Mouse (Mus musculus): ENCODE results near the gene Tpd52l1.
A peak's percentile ranks its signal among the peaks of the same experiment; 100 is the strongest.
"Not testable (repeated sequence)": the region's sequence is repeated elsewhere in the genome, so short reads cannot be mapped to it uniquely, and the experiment has no call there.

The Tpd52l1 gene

DNA sequence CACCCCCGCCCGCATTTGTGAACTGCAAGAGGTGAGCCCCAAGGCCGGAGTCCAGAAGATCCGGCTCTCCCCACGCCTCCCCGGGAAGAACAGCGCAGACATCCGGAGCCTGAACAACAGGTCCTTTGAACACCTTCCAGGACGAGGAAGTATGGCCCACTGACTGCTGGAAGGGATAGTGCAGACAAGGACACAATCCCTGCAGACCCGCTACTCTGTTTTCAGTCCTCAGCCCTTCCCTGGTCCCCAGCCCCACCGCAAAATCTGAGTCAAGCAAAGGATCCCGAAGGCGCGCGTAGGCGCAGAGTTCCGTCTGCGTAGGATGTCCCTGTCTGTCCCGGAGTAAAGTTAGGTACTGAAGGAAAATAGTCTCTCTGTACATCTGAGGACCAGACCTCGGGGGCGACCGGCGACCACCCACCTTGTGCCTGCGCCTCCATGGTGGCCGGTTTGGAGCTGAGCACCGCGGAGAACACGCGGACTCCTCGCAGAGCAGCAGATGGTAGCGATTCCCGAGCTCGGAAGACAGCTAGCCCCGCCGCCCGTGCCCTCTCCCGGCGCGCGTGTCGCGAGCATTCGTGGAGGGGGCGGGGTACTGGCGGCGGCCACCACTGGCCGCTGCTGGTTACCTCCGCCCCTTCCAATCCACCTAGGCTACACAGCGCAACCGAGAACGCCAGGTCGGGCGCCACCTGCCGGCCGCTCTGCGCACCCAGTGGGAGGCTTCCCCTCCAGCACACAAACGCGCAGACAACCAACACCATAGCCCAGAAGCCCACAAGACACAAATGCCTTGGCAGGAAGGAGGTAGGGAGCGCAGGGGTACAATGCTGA is at the start of gene Tpd52l1:
TSS of gene Tpd52l1 (minus strand) at position 668 of the 834 bp plus-strand sequence.
- peak; percentile 10 to 19 for DNase-seq

DNA sequence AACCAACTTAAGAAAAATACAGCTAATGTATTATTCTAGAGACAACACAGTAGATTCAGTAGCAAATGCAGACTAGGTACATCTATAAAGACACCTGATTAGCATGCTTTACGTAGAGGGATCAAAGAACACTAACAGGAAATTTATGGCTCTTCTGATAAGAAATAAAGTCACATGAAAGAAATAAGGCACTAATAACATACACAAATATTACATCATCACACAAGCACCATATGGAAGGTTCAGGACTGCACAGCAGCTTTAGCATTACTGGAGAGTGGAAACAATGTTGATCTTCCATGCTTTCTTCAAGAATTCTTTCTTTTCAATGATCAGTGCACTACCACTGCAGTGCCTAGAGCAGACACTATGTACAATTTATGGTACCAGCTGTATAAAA is 48.5 kb upstream of the Tpd52l1 start:
- DNase-seq, result no peak

DNA sequence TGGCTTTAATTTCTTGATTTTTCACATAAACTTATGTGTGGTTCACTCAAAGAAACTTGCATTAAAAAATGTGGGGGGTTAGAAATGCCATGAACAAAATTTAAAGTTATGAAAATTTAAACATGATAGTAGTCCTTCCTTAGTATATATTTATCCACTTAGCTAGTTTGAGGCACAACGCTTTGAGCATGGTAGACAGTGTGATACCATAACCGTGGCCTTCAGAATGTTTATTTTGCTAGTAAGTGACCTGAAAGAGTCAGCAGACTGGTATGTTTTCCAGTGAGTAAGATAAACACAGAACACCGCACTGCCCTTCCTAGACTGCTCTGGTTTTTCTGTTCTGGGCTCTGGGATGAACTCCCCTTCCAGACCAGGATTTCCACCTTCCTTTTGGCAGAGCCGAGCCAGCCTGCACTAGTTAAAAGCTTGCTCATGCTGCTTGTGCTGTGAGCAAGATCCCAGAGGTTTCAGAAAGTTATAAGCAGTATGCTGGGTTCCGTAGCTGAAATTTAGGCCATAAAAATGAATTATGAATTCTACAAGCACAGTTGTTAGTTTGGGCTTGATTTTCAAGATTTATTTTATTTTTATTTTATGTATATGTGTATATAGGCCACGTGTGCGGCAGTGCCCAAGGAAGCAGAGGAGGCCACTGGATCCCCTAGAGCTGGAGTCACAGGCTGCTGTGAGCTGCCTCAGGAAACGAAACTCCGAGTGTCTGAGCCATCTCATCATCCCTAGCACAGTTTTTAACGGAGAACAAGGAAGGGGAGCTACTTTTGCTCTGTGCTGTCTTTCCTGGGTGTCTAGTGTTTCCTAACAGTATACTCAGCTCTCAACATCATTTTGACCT is 21.5 kb upstream of the Tpd52l1 start:
- DNase-seq, result no peak

DNA sequence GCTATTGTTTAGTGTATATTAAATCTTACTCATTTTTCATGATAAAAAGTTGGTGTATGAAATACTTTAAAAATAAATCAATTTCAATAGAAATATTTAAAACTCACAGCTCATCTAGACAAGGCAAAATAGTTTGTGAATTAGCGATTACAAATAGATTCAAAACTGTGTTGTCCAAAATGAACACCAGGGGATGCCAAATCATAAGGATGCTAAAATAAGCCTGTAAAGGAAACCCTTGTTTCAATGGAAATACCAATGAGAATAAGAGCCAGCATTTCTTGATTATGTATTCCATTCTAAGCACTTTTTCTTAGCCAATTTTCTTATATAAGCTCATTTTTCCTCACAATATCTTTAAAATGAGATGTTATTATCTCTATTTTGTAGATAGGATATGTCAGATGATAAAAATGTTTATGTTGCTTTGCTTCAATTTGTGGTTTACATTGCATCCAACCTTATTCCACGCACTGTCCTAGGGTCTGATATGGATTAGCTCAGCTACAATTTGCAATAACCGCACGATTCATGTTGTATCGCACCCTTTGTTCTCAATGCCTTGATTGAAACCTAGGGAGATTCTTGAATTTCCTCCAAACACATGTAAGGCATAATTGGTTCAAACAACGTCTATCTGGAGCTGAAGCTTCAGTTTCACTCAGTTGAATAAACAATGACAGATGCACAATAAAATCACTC is 20.2 kb upstream of the Tpd52l1 start:
- no peak for DNase-seq

DNA sequence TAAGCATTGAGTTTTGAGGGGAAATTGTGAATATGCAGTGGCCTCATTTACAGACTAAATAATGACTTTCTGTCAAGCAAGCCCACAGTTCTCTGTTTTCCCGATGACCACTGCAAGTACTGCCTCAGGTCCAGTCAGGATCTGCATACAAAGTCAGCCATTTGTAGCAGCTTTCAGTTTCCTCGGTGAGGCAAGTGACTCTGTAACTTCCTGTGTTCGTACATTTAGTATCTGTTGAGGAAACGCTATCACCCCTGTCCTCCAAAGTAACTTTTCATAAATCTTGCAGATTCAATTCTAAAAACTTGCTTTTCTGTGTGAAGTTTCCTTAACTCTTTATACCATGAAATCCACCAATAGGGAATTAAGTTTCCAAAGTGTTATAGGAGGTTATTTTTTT is 19.7 kb upstream of the Tpd52l1 start:
- no peak for DNase-seq

DNA sequence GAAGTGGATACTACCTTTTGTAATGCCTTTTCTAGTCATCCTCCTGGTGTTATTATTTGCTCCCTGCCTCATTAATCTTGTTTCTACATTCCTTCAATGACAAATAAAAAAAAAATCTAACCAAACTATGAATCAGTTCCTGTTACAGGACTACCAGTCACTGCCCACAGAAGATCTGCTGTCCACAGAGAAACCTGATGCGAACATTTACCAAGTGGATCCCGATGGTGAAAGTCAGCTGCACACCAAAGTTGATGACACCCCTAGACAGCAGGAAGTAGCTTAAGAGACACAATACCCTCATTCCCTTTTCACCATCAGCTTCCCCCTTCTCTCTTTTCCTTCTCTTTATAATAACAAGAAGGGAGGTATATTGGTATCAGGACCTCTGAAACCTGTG is 17.3 kb upstream of the Tpd52l1 start:
- DNase-seq, result no peak

DNA sequence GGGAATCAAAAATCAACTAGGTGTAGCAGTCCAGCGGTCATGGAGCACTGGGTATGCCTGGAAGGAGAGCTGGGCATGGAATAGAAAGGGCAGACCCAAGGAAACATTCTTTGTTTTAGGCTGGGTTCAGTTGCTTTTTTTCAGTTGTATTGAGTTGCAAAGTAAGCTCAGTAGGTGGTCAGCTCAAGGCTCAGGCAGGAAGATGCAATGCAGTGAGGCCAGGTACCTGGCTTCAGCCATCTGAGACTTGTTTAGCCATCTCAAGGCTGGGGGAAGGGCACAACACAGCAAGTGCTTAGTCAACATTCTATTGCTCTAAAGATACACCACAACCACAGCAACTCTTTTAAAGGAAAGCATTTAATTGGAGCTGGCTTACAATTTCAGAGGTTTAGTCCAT is 11.0 kb upstream of the Tpd52l1 start:
- DNase-seq, result no peak

DNA sequence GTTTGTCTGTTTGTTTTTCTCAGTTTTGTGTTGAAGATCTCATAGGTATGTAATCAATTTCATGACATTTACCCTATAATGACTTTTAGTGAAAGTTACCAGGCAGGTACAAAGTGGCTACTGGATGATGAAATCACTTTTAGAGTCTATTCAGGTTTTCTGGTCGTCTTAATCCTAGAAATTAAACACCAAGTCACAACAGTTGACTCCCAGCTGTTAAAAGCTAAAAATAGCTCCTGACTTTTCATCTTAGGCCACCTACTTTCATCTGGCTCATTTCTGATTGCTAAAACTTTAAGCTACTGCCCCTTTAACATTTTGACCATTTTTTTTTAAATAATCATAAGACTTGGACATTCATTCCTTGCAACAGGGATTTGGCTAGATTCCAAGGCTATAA is 1.3 kb upstream of the Tpd52l1 start:
- no peak for DNase-seq

DNA sequence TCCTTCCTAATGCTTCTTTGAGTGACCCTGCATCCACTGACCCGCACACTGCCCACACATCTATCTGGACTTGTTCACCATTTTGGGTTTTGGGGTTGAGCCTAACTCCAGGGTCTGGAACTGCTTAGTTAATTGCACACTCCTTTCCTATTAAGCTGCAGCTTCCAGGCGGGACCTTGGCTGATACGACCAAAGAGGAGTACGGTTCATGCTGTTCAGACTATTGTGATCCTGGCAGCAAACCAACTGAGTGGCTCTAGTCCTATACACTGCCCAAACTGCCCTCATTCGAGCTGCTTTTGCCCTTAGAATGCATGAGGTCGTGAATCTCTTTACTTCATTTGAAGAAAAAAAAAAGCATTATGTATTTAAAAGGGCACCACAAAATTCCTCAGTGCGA is 1.6 kb downstream of the Tpd52l1 start:
- no peak for DNase-seq

DNA sequence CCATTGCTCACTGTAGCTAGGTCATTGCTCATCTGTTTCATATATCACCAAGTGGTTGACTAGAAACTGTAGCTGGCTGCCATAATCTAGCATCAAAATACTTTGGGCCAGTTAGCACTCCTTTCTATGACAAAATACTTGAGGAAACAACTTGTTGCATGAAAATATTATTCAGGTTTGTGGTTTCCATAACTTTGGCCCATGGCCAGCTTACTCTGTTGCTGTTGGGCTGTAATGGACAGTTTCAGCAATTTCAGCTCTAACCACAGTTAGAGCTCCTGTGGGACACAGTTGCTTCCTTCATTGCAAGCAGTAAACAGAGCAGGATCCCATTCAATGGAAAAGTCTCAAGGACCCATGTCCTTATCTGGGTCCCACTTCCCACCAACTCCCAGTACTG is 4.3 kb downstream of the Tpd52l1 start:
- DNase-seq, result no peak

DNA sequence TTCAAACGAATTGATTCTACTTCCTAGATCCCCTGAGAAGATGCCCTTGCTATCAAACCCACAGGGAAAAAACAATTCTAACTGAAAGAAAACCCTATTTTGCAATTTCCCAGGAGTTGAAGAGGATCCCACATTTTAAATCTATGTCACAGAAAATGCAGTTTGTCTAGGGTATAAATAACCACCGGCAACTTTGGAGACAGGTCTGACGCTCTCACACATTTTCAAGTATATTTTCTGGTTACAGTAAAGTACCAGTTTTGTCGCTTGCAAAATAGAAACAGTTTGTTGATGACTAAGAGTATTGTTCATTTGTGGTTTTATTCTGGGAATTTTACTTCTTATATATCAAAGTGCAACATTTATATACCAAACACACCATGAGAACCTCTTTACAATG is 9.7 kb downstream of the Tpd52l1 start:
- DNase-seq, result no peak

DNA sequence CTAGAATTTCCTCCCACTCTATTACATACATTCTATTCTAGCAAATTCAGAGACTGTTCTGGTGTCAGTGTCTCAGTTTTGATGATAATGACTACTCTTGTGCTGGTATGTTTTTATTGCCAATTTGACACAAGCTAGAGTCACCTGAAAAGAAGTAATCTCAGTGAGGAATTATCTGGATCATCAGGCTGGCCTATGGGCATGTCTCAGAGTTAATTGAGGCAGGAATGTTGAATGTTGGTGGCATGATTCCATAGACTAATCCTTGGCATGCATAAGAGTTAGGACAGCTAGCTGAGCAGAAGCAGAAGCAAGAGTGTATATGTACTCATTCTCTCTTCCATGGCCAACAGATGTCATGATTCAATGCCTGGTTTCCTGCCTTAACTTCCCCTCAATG is 27.8 kb downstream of the Tpd52l1 start:
- no peak for DNase-seq

DNA sequence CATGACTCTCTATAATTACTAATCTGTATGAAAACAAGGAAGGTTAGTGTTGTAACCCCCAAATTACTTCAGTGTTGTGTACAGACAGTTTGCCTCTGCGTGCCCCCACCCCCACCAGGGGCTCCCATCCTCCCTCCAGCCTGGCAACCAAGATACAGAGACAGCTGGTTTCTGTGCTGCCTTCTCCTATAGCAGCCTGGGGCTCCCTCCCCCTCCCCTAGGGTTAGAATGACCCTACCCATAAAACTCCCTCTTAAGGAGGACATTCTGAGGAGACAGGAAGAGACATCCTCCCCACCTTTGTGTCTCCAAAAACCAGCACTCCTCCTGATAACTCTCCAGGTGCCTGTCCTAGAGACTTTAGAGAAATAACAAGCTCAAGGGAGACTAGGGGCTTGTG is 52.8 kb downstream of the Tpd52l1 start:
- no peak for DNase-seq

DNA sequence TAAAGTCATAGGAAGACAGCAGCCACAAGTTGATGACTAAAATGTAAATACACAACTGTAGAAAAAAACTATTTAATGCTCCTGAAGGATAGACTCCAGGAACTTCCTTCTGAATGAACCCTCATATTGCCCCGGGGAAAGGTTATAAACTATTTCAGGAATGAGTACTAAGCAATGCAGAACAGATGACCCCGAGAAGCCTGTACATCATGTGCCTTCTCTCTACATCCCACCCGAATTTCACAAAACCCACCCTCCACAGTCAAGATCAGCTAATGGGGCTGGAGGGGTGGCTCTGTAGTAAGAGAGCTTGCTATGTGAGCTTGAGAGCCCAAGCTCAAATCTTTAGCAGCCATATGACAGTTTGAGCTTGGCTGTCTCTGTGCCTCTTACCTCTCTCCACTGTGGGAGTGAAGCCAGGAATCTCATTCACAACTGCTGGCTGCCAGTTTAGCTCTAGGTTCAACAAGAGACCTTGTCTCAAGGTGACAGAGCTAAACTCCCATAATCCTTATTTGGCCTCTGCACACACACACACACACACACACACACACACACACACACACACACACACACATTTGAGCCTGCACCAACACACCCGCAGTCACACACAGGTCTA is 54.9 kb downstream of the Tpd52l1 start:
- DNase-seq, result no peak

DNA sequence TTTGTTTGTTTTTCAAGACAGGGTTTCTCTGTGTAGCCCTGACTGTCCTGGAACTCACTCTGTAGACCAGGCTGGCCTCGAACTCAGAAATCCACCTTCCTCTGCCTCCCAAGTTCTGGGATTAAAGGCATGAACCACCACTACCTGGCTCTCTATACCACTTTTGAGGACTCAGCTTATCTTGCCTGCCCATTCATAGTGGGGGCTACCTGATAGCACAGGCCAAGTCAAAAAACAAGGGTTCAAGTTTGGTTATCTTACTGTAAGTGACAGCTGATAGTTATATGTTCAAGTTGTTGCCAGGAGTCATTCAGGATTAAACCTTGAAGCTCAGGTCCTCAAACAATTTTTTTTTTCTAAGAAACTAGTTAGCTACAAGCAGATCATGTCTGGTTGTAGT is 57.2 kb downstream of the Tpd52l1 start:
- DNase-seq, result not testable (repeated sequence)

DNA sequence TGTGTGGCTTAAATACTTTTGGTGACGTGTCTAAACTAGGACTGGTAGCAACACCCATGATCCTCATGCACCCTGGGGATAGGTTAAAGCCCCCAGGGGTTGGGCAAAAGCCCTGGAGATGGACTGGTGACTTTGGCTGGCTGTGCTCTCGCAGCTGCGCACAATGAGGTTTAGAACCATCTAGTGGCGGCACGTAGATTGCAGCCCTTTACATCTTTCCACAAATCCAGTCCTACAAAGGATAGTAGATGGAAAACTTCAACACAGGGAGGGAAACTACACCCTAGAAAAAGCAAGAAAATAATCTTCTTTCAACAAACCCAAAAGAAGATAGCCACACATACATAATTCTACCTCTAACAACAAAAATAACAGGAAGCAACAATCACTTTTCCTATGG is 75.6 kb downstream of the Tpd52l1 start:
- DNase-seq, result not testable (repeated sequence)

DNA sequence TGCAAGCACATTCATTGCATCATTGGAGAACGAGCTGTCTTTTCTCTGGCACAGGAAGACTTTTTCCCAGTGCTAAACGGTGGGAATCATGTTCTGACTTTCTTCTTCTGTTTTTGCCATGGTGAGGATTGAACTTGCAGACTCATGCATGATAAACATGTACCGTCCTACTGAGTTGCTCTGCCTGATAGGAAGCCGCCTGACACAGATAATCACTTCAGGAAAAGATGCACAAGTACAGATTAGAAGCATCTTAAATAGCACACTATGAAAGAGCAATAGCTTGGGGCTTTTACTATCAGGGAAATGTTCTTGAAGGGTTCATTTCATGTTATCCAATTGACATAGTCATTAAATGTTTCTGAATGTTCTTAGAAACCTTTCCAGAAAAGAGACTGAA is 86.0 kb downstream of the Tpd52l1 start:
- no peak for DNase-seq

DNA sequence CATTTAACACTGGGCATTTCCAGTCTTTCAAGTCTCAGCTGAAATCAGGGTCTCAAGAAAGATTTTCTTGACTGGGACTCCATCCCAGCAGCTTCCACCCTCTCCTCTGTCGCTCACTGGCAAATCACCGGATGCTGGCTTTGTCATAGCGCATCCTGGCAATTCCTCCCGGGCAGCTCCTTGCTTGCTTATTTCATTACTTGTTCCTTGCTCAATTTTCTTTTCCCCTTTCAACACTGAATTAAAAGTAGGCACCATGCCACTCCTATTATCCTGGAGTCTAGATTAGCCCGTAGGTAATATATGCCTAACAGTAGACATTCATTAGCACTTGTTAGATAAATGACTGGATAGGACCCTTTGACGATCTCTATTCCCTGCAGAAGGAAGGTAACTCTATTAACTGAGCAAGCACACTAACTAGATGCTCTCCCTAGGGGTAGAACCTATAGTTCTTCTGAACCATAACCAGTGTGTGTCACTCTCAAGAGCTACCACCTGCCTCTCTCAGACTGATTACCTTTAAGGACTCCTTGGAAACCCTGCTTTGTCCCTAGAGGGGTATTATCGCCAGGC is 90.8 kb downstream of the Tpd52l1 start:
- no peak for DNase-seq

DNA sequence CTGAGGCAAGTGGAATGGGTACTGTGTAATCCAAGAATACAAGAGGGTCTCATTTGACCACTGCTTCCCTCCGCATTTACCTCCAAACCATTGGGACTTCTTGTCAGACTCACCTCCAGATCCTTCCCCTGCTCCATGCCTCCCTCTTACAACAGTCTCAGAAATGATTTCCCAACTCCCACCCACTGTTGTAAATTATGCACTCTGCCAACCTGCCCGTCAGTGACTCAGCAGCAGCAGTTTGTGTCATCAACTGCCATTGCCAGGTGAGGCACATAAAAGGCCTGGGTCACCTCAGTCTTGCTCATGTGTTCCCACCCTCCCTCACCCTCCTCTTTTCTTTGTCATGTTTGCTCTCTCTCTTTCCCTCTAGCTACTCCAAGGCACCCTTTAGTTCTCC is 91.6 kb downstream of the Tpd52l1 start:
- no peak for DNase-seq

DNA sequence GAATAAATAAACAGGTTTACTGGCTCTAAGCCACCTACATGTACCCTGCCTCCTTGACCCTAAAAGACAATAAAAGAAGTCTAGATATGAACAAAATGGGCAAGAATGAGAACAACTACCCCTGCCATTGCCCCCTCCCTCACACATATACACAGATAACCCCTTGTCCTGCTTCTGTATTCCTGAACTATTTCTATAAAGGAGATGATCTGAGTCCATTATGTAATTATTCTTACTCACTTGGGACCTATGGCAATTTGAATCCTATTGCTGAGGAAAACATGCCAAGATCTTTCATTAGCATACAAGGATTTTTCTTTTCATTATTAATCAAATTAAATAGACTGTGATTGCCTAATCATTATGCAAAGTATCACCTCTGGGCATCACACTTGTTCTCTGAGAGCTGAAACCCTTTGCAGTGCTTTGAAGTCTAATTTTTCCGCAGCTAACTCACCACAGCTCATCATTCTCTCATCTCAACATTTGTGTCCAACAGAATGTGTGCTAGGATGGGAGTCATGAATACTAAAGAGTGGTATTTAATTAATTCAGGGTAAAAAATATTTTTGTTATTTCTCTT is 92.8 kb downstream of the Tpd52l1 start:
- DNase-seq, result no peak

DNA sequence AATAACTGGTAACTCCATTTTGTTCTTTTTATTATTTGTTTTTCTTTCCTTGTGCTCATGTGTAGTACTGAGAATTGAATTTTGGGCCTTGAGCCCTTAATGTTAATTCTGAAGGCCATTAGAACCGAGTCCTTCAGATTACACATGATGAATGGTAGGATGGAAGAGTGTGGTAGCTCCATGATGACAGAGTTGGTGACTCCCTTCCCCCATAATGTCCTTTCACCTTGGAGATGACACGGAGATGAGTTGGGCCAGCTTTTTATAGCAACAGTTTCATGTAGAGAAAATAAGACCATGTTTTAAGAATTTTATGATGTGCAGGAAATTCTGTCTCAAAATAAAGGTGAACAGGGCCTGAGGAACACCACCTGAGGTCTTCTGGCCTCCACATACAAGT is 94.7 kb downstream of the Tpd52l1 start:
- DNase-seq, result no peak

DNA sequence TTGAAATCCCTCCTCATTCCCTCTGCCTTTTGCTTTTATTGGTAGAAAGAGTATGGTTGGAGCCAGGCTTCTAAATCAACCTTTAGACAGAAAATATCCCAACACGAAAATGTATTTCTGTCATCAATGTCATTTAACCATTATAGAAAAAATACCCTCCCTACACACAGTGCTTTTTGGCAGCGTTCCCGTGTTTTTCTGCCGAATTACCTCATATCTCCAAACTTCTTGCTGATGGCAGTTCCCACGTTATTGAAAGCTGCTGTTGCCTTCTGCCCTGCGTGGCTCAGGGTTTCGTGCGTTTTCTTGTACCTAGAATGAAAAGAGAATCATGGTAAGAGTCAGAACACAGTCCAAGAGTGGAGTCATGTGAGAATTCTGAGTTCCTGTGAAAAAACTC is 99.4 kb downstream of the Tpd52l1 start:
- DNase-seq, result no peak
